Mouse (Mus musculus) CH12.LX (cell line): ENCODE results near the gene Tkt.

Experiments used
- EP300 ChIP-seq: IDR thresholded peaks from 2 replicates; pipeline ENCODE4 v1.6.1; 2011; ENCODE audit warnings: low read length, improper control_type of control experiment
- ETS1 ChIP-seq: conservative IDR thresholded peaks from 2 replicates; pipeline ENCODE4 v1.6.1; 2012; ENCODE audit warnings: low read depth, mild to moderate bottlenecking, inconsistent platforms, low read length, improper control_type of control experiment, moderate library complexity
- MAZ ChIP-seq: IDR thresholded peaks from 2 replicates; pipeline ENCODE4 v1.6.1; 2012; ENCODE audit warnings: low read depth, mild to moderate bottlenecking, inconsistent platforms, low read length, improper control_type of control experiment, moderate library complexity
- NELFE ChIP-seq: IDR thresholded peaks from 2 replicates; pipeline ENCODE4 v1.6.1; 2011; ENCODE audit warnings: low read depth, low read length, improper control_type of control experiment
- POLR2A ChIP-seq: IDR thresholded peaks from 2 replicates; pipeline ENCODE4 v1.6.1; 2011; ENCODE audit warnings: low read depth, mild to moderate bottlenecking, improper control_type of control experiment, low read length
- POLR2AphosphoS2 ChIP-seq: IDR thresholded peaks from 2 replicates; pipeline ENCODE4 v1.6.1; 2011; ENCODE audit warnings: low read depth, low read length, improper control_type of control experiment
- SIN3A ChIP-seq: IDR thresholded peaks from 2 replicates; pipeline ENCODE4 v1.6.1; 2012; ENCODE audit warnings: low read length, improper control_type of control experiment, inconsistent platforms
- USF2 ChIP-seq: conservative IDR thresholded peaks from 2 replicates; pipeline ENCODE4 v1.6.1; 2011; ENCODE audit warnings: low read depth, low read length, improper control_type of control experiment
- ZC3H11A ChIP-seq: IDR thresholded peaks from 2 replicates; pipeline ENCODE4 v1.6.1; 2012; ENCODE audit warnings: low read depth, mild to moderate bottlenecking, inconsistent platforms, low read length, improper control_type of control experiment

GRCm38 (mm10) chr14:30533780-30534450 lies 14.2 kb upstream of the Tkt start:
- no peak for TF ChIP-seq ZC3H11A
- TF ChIP-seq SIN3A = no peak
- TF ChIP-seq ETS1 = no peak
- no peak for TF ChIP-seq MAZ
- no peak for TF ChIP-seq USF2
- no peak for TF ChIP-seq NELFE
- no peak for TF ChIP-seq POLR2A
- TF ChIP-seq POLR2AphosphoS2 = no peak
- no peak for TF ChIP-seq EP300
